Mouse (Mus musculus) embryonic facial prominence, embryonic 13.5 days (tissue): ENCODE data around the gene Atp6v0b. TPM values are rescaled to one million over a fixed set of nuclear protein-coding genes. Genes with fewer than 3 reads are reported as not detected.

Experiments
- ATAC-seq: fragments of 200-750 bp; cut with Nextera tagmentation; 2 replicates; pipeline ENCODE4 v1.8.0; 2017; ENCODE audit warnings: low read depth; ENCODE audit not compliant: insufficient number of reproducible peaks, insufficient read depth, low FRiP score, low TSS enrichment
- H3K27ac ChIP-seq: fragments of 300-500 bp; sonication (generic); 2 replicates; pipeline ENCODE4 v1.5.1; 2015; ENCODE audit warnings: moderate library complexity, mild to moderate bottlenecking, inconsistent platforms
- H3K27me3 ChIP-seq: fragments of 300-500 bp; sonication (generic); 2 replicates; pipeline ENCODE4 v1.6.1; 2015; ENCODE audit warnings: mild to moderate bottlenecking, inconsistent platforms
- H3K36me3 ChIP-seq: fragments of 300-500 bp; sonication (generic); 2 replicates; pipeline ENCODE4 v1.6.1; 2015; ENCODE audit warnings: mild to moderate bottlenecking, inconsistent platforms
- H3K4me1 ChIP-seq: fragments of 300-500 bp; sonication (generic); 2 replicates; pipeline ENCODE4 v1.6.1; 2015; ENCODE audit warnings: inconsistent platforms
- H3K4me2 ChIP-seq: fragments of 300-500 bp; sonication (generic); 2 replicates; pipeline ENCODE4 v1.6.1; 2015; ENCODE audit warnings: moderate library complexity, mild to moderate bottlenecking, inconsistent platforms
- H3K4me3 ChIP-seq: fragments of 300-500 bp; sonication (generic); 2 replicates; pipeline ENCODE4 v1.5.1; 2015; ENCODE audit warnings: mild to moderate bottlenecking, inconsistent platforms
- H3K9ac ChIP-seq: fragments of 300-500 bp; sonication (generic); 2 replicates; pipeline ENCODE4 v1.6.1; 2015; ENCODE audit warnings: mild to moderate bottlenecking, inconsistent platforms
- H3K9me3 ChIP-seq: fragments of 300-500 bp; sonication (generic); 2 replicates; pipeline ENCODE4 v1.6.1; 2016; ENCODE audit warnings: inconsistent platforms
- WGBS: fragments of 180-500 bp; shearing (Covaris S2); methylation state at CpG from one replicate; pipeline ENCODE4 v1.1.7; 2015; ENCODE audit warnings: mixed read lengths; 5-methylcytosine and 5-hydroxymethylcytosine counted together
- polyA plus RNA-seq: library from polyadenylated mRNA; unstranded; fragments of >200 nt; fragmentation: Nextera tagmentation; extraction: Ambion mirVana; gene quantifications from 2 replicates; pipeline ENCODE4 v1.2.1, GENCODE M21; 2015

The Atp6v0b gene
- 183 and 186 TPM in 2 replicates for polyA plus RNA-seq

GRCm38 (mm10) chr4:117887133-117887532, at the start of gene Atp6v0b:
Atp6v0b (minus strand) TSS chr4:117887333.
- under 1% methylated on average over 37 of the region's 37 CpGs for WGBS
- Histone ChIP-seq H3K4me1 (peaks cover 36% of the 10 kb centered on the region), H3K36me3 (peaks cover 27% of the 10 kb centered on the region), H3K27me3 (no peaks in the 10 kb centered on the region), H3K4me3 (peak within 1 kb of the TSS; percentile 75), H3K4me2 (peak within 1 kb of the TSS; percentile 92), H3K9ac (peak within 1 kb of the TSS; percentile 82), H3K9me3 (no peaks in the 10 kb centered on the region), H3K27ac (no peak within 1 kb of the TSS)
- peak; percentile 83 for ATAC-seq

DNA sequence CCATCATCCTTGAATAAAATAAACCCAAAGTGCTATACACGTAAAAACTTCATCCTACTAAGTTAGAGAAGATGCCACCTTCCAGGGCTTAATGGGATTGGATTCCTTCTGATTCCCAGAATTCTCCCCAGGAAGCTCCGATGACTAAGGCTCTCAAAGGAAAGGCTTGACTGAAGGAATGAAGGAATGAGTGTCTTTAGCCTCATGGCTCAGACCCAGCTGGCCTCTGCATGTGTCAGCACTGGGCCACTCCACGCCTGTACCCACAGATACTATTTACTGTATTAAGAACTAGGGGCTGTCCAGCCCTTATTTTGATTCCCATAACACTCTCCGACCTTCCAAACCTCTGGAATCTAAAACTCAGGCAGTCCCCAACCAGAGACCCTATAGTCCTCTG, 46.9 kb upstream of the Atp6v0b start:
- Histone ChIP-seq H3K4me2 (no peak overlapping the region), H3K27ac (no peak overlapping the region), H3K27me3 (peaks cover 14% of the 10 kb centered on the region), H3K4me3 (no peak overlapping the region), H3K4me1 (peaks cover 10% of the 10 kb centered on the region), H3K36me3 (peaks cover 19% of the 10 kb centered on the region), H3K9me3 (no peaks in the 10 kb centered on the region), H3K9ac (no peak overlapping the region)
- WGBS, result 83% methylated on average over 4 of the region's 4 CpGs
- no peak for ATAC-seq

DNA sequence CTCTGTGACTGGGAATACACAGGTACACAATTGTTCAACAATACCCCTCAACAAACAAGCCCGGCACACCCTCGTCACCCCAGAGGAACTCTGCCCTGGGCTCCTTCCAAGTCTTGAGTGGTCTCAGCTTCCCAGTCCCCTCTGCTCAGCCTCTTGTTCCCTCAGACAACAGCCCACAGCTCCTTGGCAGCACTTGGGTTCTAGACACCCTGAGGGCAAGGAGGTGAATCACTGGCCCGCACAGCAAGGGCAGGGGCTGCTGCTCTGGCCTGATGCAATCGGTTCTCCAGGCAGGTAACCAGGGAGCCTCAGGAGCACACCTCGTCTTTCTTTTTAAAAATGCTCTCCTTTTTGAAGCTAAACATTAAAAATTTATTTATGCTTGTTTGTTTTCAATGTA, 46.1 kb upstream of the Atp6v0b start:
- 71% methylated on average over 5 of the region's 5 CpGs for WGBS
- H3K9me3 ChIP-seq, result no peaks in the 10 kb centered on the region
- no peak overlapping the region for H3K27ac ChIP-seq
- no peak for ATAC-seq
- peaks cover 22% of the 10 kb centered on the region for H3K27me3 ChIP-seq
- no peak overlapping the region for H3K4me2 ChIP-seq
- peaks cover 18% of the 10 kb centered on the region for H3K36me3 ChIP-seq
- H3K9ac ChIP-seq, result no peak overlapping the region
- peaks cover 18% of the 10 kb centered on the region for H3K4me1 ChIP-seq
- no peak overlapping the region for H3K4me3 ChIP-seq

DNA sequence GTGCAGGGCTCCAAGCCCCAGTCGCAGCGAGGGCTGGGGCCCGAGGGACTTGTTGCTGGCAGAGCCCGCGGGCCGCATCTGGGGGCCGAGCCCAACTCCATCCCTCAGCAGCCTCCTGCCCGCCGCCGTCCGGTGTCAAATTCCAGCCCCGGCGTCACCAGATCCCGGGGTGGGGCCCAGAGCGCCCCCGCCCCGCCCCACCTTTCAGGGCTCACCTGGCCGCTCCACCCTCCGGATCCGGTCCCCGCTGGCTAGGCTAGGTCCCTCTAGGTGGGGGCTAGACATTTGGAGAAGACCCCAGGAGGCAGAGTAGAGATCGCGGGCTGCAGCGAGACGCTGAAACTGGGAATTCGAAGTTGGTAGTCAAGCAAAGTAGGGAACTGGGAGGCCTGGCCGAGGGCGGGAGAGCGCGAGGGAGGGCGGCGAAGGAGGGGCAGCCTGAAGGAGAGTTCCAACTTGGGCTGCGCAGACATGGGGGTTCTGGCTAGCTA, 42.3 kb upstream of the Atp6v0b start, which contains the start of gene Artn:
Gene Artn, minus strand, starts transcription at position 373 of the 491 bp plus-strand sequence.
- Histone ChIP-seq H3K4me3 (peak within 1 kb of the TSS; percentile 44), H3K27ac (no peak within 1 kb of the TSS), H3K4me2 (peak within 1 kb of the TSS; percentile 81), H3K27me3 (peaks cover 58% of the 10 kb centered on the region), H3K4me1 (peaks cover 33% of the 10 kb centered on the region), H3K9me3 (no peaks in the 10 kb centered on the region), H3K9ac (peak within 1 kb of the TSS; percentile 64), H3K36me3 (peaks cover 9% of the 10 kb centered on the region)
- WGBS, result under 1% methylated on average over 29 of the region's 33 CpGs
- peak; percentile 49 for ATAC-seq

GRCm38 (mm10) chr4:117928699-117929241, 41.6 kb upstream of the Atp6v0b start:
- Histone ChIP-seq H3K9ac (peak overlapping the region; percentile 64), H3K4me1 (peaks cover 33% of the 10 kb centered on the region), H3K4me3 (peak overlapping the region; percentile 44), H3K27ac (no peak overlapping the region), H3K36me3 (peaks cover 9% of the 10 kb centered on the region), H3K27me3 (peaks cover 65% of the 10 kb centered on the region), H3K9me3 (no peaks in the 10 kb centered on the region), H3K4me2 (peak overlapping the region; percentile 81)
- WGBS, result under 1% methylated on average over 13 of the region's 13 CpGs
- no peak for ATAC-seq

- Histone ChIP-seq H3K4me2 (peak overlapping the region; percentile 81), H3K4me3 (peak overlapping the region; percentile 44; the same call in 1 of the 2 replicates), H3K9me3 (no peaks in the 10 kb centered on the region), H3K36me3 (peaks cover 9% of the 10 kb centered on the region), H3K4me1 (peaks cover 33% of the 10 kb centered on the region), H3K9ac (no peak overlapping the region), H3K27me3 (peaks cover 68% of the 10 kb centered on the region), H3K27ac (no peak overlapping the region)
- 11% methylated on average over 6 of the region's 6 CpGs for WGBS
- no peak for ATAC-seq
Measured at GRCm38 (mm10) chr4:117928234-117928633, 41.1 kb upstream of the Atp6v0b start.

- no peaks in the 10 kb centered on the region; the same call in 1 of the 2 replicates for H3K36me3 ChIP-seq
- peak overlapping the region; percentile 69 for H3K9ac ChIP-seq
- ATAC-seq, result no peak; the same call in none of the 2 replicates
- H3K4me3 ChIP-seq, result peak overlapping the region; percentile 52
- WGBS, result 1% methylated on average over 71 of the region's 71 CpGs
- peaks cover 33% of the 10 kb centered on the region for H3K4me1 ChIP-seq
- H3K27me3 ChIP-seq, result peaks cover 75% of the 10 kb centered on the region
- H3K4me2 ChIP-seq, result peak overlapping the region; percentile 97
- H3K27ac ChIP-seq, result no peak overlapping the region
- H3K9me3 ChIP-seq, result no peaks in the 10 kb centered on the region
Measured at GRCm38 (mm10) chr4:117926545-117927482, 39.7 kb upstream of the Atp6v0b start.

DNA sequence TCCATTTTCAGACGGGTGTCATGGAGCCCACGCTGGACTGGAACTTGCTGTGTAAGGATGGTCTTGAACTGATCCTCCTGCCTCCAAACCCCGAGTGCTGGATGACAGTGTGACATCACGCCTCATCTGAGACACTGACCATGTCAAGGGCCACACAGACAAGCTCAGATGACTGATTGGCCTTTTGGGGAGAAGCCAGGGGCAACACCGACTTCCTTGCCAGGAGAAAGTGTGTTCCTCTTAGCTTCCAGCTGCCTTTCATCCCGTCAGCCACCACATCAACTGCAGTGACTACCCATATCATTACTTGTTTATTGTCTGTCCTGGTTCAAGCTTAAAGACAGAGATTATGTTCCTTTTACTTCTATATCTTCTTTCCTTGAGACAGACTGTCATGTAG, 37.8 kb upstream of the Atp6v0b start:
- no peaks in the 10 kb centered on the region for H3K36me3 ChIP-seq
- peaks cover 73% of the 10 kb centered on the region for H3K27me3 ChIP-seq
- H3K4me1 ChIP-seq, result peaks cover 31% of the 10 kb centered on the region
- ATAC-seq, result no peak
- no peak overlapping the region for H3K9ac ChIP-seq
- no peak overlapping the region for H3K4me2 ChIP-seq
- H3K9me3 ChIP-seq, result no peaks in the 10 kb centered on the region
- WGBS, result 59% methylated on average over 4 of the region's 6 CpGs
- H3K4me3 ChIP-seq, result no peak overlapping the region
- H3K27ac ChIP-seq, result no peak overlapping the region

DNA sequence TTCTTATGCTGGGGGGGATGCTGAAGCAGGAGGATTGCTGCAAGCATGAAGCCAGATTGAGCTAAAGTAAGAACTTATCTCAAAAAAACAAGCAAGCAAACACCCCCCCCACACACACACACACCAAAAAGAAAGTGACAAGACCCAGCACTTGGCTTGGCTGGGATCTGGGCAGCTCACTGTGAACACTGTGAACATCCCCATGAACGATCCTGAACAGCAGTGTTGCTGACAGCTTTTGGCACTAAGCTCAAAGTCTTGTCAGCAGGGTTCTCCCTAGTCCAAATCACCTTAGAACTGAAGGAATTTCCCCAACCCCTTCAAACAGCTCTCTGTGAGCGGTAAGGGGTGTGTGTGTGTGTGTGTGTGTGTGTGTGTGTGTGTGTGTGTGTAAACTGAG, 36.3 kb upstream of the Atp6v0b start:
- Histone ChIP-seq H3K4me3 (no peak overlapping the region), H3K4me2 (no peak overlapping the region), H3K9me3 (no peaks in the 10 kb centered on the region), H3K4me1 (peaks cover 16% of the 10 kb centered on the region), H3K9ac (no peak overlapping the region), H3K27me3 (peaks cover 60% of the 10 kb centered on the region), H3K27ac (no peak overlapping the region), H3K36me3 (no peaks in the 10 kb centered on the region)
- no peak for ATAC-seq
- WGBS, result 54% methylated on average over 2 of the region's 2 CpGs

DNA sequence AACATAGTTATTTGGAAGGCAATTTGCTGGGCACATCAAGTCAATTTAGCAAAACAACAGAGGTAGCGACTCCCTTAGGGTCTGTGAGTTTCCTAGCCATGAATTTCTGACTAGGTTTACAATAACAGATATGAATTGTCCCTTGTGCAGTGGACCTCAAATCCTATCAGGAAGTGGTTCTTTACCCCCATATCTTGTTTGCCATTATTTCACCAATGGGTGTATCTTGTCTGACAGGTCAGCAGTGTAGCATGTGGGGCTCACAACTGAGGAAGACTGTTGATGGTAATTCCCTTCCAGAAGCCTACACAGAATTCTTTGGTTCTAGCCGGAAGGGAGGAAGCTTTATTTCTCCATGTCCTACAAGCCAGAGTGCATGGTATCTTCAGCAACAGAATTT, 34.2 kb upstream of the Atp6v0b start:
- peaks cover 1% of the 10 kb centered on the region; the same call in 1 of the 2 replicates for H3K4me1 ChIP-seq
- H3K4me3 ChIP-seq, result no peak overlapping the region
- H3K9me3 ChIP-seq, result no peaks in the 10 kb centered on the region
- WGBS, result 88% methylated on average over 2 of the region's 2 CpGs
- peaks cover 39% of the 10 kb centered on the region for H3K27me3 ChIP-seq
- ATAC-seq, result no peak
- no peak overlapping the region for H3K9ac ChIP-seq
- no peak overlapping the region for H3K4me2 ChIP-seq
- no peaks in the 10 kb centered on the region for H3K36me3 ChIP-seq
- H3K27ac ChIP-seq, result no peak overlapping the region

- H3K9ac ChIP-seq, result no peak overlapping the region
- H3K36me3 ChIP-seq, result no peaks in the 10 kb centered on the region
- no peaks in the 10 kb centered on the region for H3K9me3 ChIP-seq
Measured at GRCm38 (mm10) chr4:117918762-117919161, 31.6 kb upstream of the Atp6v0b start.

More at GRCm38 (mm10) chr4:117918762-117919161, 31.6 kb upstream of the Atp6v0b start:
- H3K4me1 ChIP-seq, result peaks cover 13% of the 10 kb centered on the region
- H3K27ac ChIP-seq, result no peak overlapping the region
- H3K4me2 ChIP-seq, result no peak overlapping the region
- H3K27me3 ChIP-seq, result peaks cover 15% of the 10 kb centered on the region
- WGBS, result 78% methylated on average over 5 of the region's 5 CpGs
- no peak for ATAC-seq
- H3K4me3 ChIP-seq, result no peak overlapping the region
